Mouse (Mus musculus) large intestine, adult 2 months (tissue): ENCODE results near the gene Gm45015. TPM values are rescaled to one million over a fixed set of nuclear protein-coding genes. Genes with fewer than 3 reads are reported as not detected.

Experiments used
- polyA plus RNA-seq: library from polyadenylated mRNA; depleted of rRNA; stranded (reverse); fragments of >200 nt; gene quantifications from 2 replicates; pipeline ENCODE4 v1.2.3, GENCODE M21; 2012; rRNA removed

The Gm45015 gene
- polyA plus RNA-seq, 1 experiment, result not detected

Other genes with a start within 250 kb of the Gm45015 start
- gene Xlr3a, start 239.7 kb downstream of the Gm45015 start, polyA plus RNA-seq, result 0.55 and 0.92 TPM in 2 replicates
- gene Gm14685, start 219.8 kb downstream of the Gm45015 start, polyA plus RNA-seq, result 0.05 and 0.10 TPM in 2 replicates
- gene Xlr5b, start 188.0 kb downstream of the Gm45015 start, polyA plus RNA-seq, result 0.07 TPM in 1 of 2 replicates, not detected in the other
- gene DXBay18, start 187.4 kb downstream of the Gm45015 start, polyA plus RNA-seq, result not detected in 2 replicates
- gene Spin2d, start 159.9 kb downstream of the Gm45015 start, polyA plus RNA-seq, result not detected in 2 replicates
- gene Xlr3b, start 144.6 kb downstream of the Gm45015 start, polyA plus RNA-seq, result 0.22 TPM in 1 of 2 replicates, not detected in the other
- 0.47 and 0.99 TPM in 2 replicates for gene Xlr4b, start 122.5 kb downstream of the Gm45015 start, polyA plus RNA-seq
- 7.2 and 7.7 TPM in 2 replicates for gene F8a, start 108.5 kb downstream of the Gm45015 start, polyA plus RNA-seq
- 0.41 and 0.74 TPM in 2 replicates for gene Xlr4c, start 93.7 kb downstream of the Gm45015 start, polyA plus RNA-seq
- not detected in 2 replicates for gene Xlr3c, start 71.5 kb downstream of the Gm45015 start, polyA plus RNA-seq
- not detected in 2 replicates for gene Xlr5a, start 43.9 kb downstream of the Gm45015 start, polyA plus RNA-seq
- not detected in 2 replicates for gene Xlr5c, start 43.9 kb downstream of the Gm45015 start, polyA plus RNA-seq
- 3.0 and 4.7 TPM in 2 replicates for gene Zfp275, start 5.8 kb upstream of the Gm45015 start, polyA plus RNA-seq
- 0.07 TPM in 1 of 2 replicates, not detected in the other for gene Gm18336, start 61.9 kb upstream of the Gm45015 start, polyA plus RNA-seq
- gene Zfp92, start 74.3 kb upstream of the Gm45015 start, polyA plus RNA-seq, result 0.27 and 1.3 TPM in 2 replicates
- gene Trex2, start 98.5 kb upstream of the Gm45015 start, polyA plus RNA-seq, result 2.5 and 7.0 TPM in 2 replicates
- 16.3 and 18.2 TPM in 2 replicates for gene Haus7, start 122.2 kb upstream of the Gm45015 start, polyA plus RNA-seq
- 124 and 157 TPM in 2 replicates for gene Bgn, start 146.8 kb upstream of the Gm45015 start, polyA plus RNA-seq
- 0.15 and 0.16 TPM in 2 replicates for gene Atp2b3, start 166.2 kb upstream of the Gm45015 start, polyA plus RNA-seq